Comparison of ENCODE assay signal across 10 mouse cellular contexts in genomic region chr19:8710057-8710456, GRCm38 (mm10). TPM values are rescaled to one million over a fixed set of nuclear protein-coding genes. Genes with fewer than 3 reads are reported as not detected.
A peak's percentile ranks its signal among the peaks of the same experiment; 100 is the strongest.
DNase-seq lines count a peak whose midpoint lies in the region; ATAC-seq and TF ChIP-seq lines count a peak whose summit lies in the region.
"Had no signal": no experiment of that assay in that cellular context is flagged by ENCODE, and none has a peak within 500 bp of the region (broad histone marks: within the 10 kb centered on the region; RNA-seq: fewer than 3 reads in every experiment).

No protein-coding gene starts in this region.

- ATAC-seq in hindbrain, embryonic 16.5 days: no peak
- peak; percentile 28 for ATAC-seq in embryonic facial prominence, embryonic 14.5 days (ENCODE audit: low read depth)
- ATAC-seq in lung, embryonic 16.5 days (ENCODE audit: low read depth): no peak

- no peak for TF ChIP-seq POLR2A in ES-Bruce4 (IDR thresholded peaks at IDR 0.05; ENCODE audit: insufficient read depth, low read length)

- H3K4me2 ChIP-seq in hindbrain, embryonic 16.5 days (ENCODE audit: low read length): peak overlapping the region; percentile 1; the same call in 1 of the 2 replicates
- 0 out of 2 replicates have a peak overlapping the region, but pooled peaks have one; percentile 73 for H3K4me2 ChIP-seq in embryonic facial prominence, embryonic 14.5 days (ENCODE audit: low read depth, low read length)
- no peak overlapping the region for H3K4me2 ChIP-seq in lung, embryonic 16.5 days (ENCODE audit: low read depth, low read length)

- WGBS in hindbrain, embryonic 16.5 days: 84% methylated on average over 2 of the region's 2 CpGs
- 96% methylated on average over 2 of the region's 2 CpGs for WGBS in hindbrain, embryonic 10.5 days
- 78% methylated on average over 2 of the region's 2 CpGs for WGBS in embryonic facial prominence, embryonic 14.5 days
- WGBS in lung, embryonic 16.5 days: 86% methylated on average over 2 of the region's 2 CpGs

- H3K4me3 ChIP-seq in hindbrain, embryonic 16.5 days (ENCODE audit: low read length): no peak overlapping the region
- no peak overlapping the region for H3K4me3 ChIP-seq in hindbrain, embryonic 10.5 days
- no peak overlapping the region for H3K4me3 ChIP-seq in ES-Bruce4 (ENCODE audit: low read depth, low read length)
- H3K4me3 ChIP-seq in embryonic facial prominence, embryonic 14.5 days (ENCODE audit: low read depth, low read length): no peak overlapping the region
- no peak overlapping the region for H3K4me3 ChIP-seq in lung, embryonic 16.5 days (ENCODE audit: low read length)

- H3K9ac ChIP-seq in hindbrain, embryonic 16.5 days (ENCODE audit: low read depth, low read length): no peak overlapping the region
- peak overlapping the region; percentile 81 for H3K9ac ChIP-seq in ES-Bruce4 (ENCODE audit: low read depth, poor library complexity, severe bottlenecking)
- no peak overlapping the region for H3K9ac ChIP-seq in embryonic facial prominence, embryonic 14.5 days (ENCODE audit: low read depth, low read length)
- no peak overlapping the region for H3K9ac ChIP-seq in lung, embryonic 16.5 days (ENCODE audit: low read length)

- H3K27ac ChIP-seq in hindbrain, embryonic 16.5 days (ENCODE audit: low read depth, low read length): peak overlapping the region; percentile 24
- no peak overlapping the region for H3K27ac ChIP-seq in hindbrain, embryonic 10.5 days
- H3K27ac ChIP-seq in ES-Bruce4 (ENCODE audit: insufficient read depth, low read length): peak overlapping the region; percentile 67
- H3K27ac ChIP-seq in embryonic facial prominence, embryonic 14.5 days (replicated peaks; ENCODE audit: low read depth, low read length): peak overlapping the region; percentile 45
- peak overlapping the region; percentile 37 for H3K27ac ChIP-seq in lung, embryonic 16.5 days (ENCODE audit: low read length)
- H3K27ac ChIP-seq: gastrocnemius, adult 2 months had no signal

- peaks cover 23% of the 10 kb centered on the region for H3K4me1 ChIP-seq in hindbrain, embryonic 16.5 days (ENCODE audit: control insufficient read depth, insufficient read depth, low read depth, low read length)
- peaks cover 33% of the 10 kb centered on the region for H3K4me1 ChIP-seq in hindbrain, embryonic 10.5 days (replicated peaks)
- H3K4me1 ChIP-seq in ES-Bruce4 (ENCODE audit: control insufficient read depth, insufficient read depth, low read length): no peaks in the 10 kb centered on the region
- peaks cover 19% of the 10 kb centered on the region for H3K4me1 ChIP-seq in embryonic facial prominence, embryonic 14.5 days (ENCODE audit: control insufficient read depth, insufficient read depth, low read length)
- peaks cover 34% of the 10 kb centered on the region for H3K4me1 ChIP-seq in lung, embryonic 16.5 days (replicated peaks; ENCODE audit: control insufficient read depth, insufficient read depth, low read length)

- DNase-seq in hindbrain, embryonic 10.5 days (ENCODE audit: low spot score): no peak
- DNase-seq in embryonic facial prominence, embryonic 14.5 days (ENCODE audit: low spot score): peak; percentile 93
- no peak for DNase-seq in left cerebral cortex, postnatal 10 days (ENCODE audit: extremely low spot score in 1 of 2, low spot score in 2 of 2)
- no peak for DNase-seq in retina, embryonic 14.5 days (ENCODE audit: low spot score)
- DNase-seq: cerebellum, adult 18-20 months; gastrocnemius, adult 2 months had no signal

- TF ChIP-seq CTCF in ES-Bruce4 (IDR thresholded peaks at IDR 0.05; ENCODE audit: low read depth, low read length): no peak

- TF ChIP-seq EP300 in ES-Bruce4 (IDR thresholded peaks at IDR 0.05; ENCODE audit: insufficient read depth, low read depth, low read length): no peak

- intact Hi-C loops in left cerebral cortex, postnatal 10 days (cut with DNase I): no loop called here

- no peaks in the 10 kb centered on the region for H3K9me3 ChIP-seq in hindbrain, embryonic 16.5 days (ENCODE audit: control insufficient read depth, low read length)
- H3K9me3 ChIP-seq in hindbrain, embryonic 10.5 days: no peaks in the 10 kb centered on the region
- no peaks in the 10 kb centered on the region for H3K9me3 ChIP-seq in ES-Bruce4 (replicated peaks; ENCODE audit: control insufficient read depth, insufficient read depth, low read length, poor library complexity, severe bottlenecking)
- H3K9me3 ChIP-seq in embryonic facial prominence, embryonic 14.5 days (ENCODE audit: control insufficient read depth, low read length): no peaks in the 10 kb centered on the region
- no peaks in the 10 kb centered on the region for H3K9me3 ChIP-seq in lung, embryonic 16.5 days (ENCODE audit: control insufficient read depth, low read length)

- no peaks in the 10 kb centered on the region for H3K27me3 ChIP-seq in hindbrain, embryonic 16.5 days (replicated peaks; ENCODE audit: control insufficient read depth, insufficient read depth, low read length)
- H3K27me3 ChIP-seq in hindbrain, embryonic 10.5 days (ENCODE audit: insufficient read depth, poor library complexity, severe bottlenecking): no peaks in the 10 kb centered on the region
- no peaks in the 10 kb centered on the region for H3K27me3 ChIP-seq in ES-Bruce4 (ENCODE audit: control insufficient read depth, insufficient read depth, low read length, poor library complexity, severe bottlenecking)
- no peaks in the 10 kb centered on the region for H3K27me3 ChIP-seq in embryonic facial prominence, embryonic 14.5 days (replicated peaks; ENCODE audit: control insufficient read depth, insufficient read depth, low read length)
- H3K27me3 ChIP-seq in lung, embryonic 16.5 days (ENCODE audit: control insufficient read depth, insufficient read depth, low read depth, low read length): no peaks in the 10 kb centered on the region

- H3K36me3 ChIP-seq in hindbrain, embryonic 16.5 days (ENCODE audit: control insufficient read depth, insufficient read depth, low read length): peaks cover 36% of the 10 kb centered on the region
- peaks cover 62% of the 10 kb centered on the region for H3K36me3 ChIP-seq in hindbrain, embryonic 10.5 days
- H3K36me3 ChIP-seq in ES-Bruce4 (ENCODE audit: control insufficient read depth, insufficient read depth, low read length, poor library complexity, severe bottlenecking): peaks cover 57% of the 10 kb centered on the region
- peaks cover 61% of the 10 kb centered on the region for H3K36me3 ChIP-seq in embryonic facial prominence, embryonic 14.5 days (ENCODE audit: control insufficient read depth, insufficient read depth, low read length)
- H3K36me3 ChIP-seq in lung, embryonic 16.5 days (ENCODE audit: control insufficient read depth, insufficient read depth, low read length): peaks cover 34% of the 10 kb centered on the region

RNA-seq across cellular contexts. Expression of gene Slc3a2, which starts 13.1 kb away (rescaled TPM):
- 183 and 191 TPM in 2 replicates for polyA plus RNA-seq in hindbrain, embryonic 16.5 days (2015; fragmentation: Nextera tagmentation; extraction: Ambion mirVana)
- polyA plus RNA-seq in hindbrain, embryonic 10.5 days (2016; fragmentation: Nextera tagmentation; extraction: Ambion mirVana): 128 and 146 TPM in 2 replicates
- polyA plus RNA-seq in ES-Bruce4 (2011; ENCODE audit: insufficient read depth, insufficient read length, low read depth, missing spikeins): 170 TPM in 2 replicates
- 100 and 107 TPM in 2 replicates for polyA plus RNA-seq in embryonic facial prominence, embryonic 14.5 days (2014; fragmentation: Nextera tagmentation; extraction: Ambion mirVana)
- polyA plus RNA-seq in lung, embryonic 16.5 days (2015; fragmentation: Nextera tagmentation; extraction: Ambion mirVana): 77.0 and 78.8 TPM in 2 replicates
- total RNA-seq in left cerebral cortex, postnatal 10 days (2021): 100 to 1,000 TPM; 195 to 198 TPM

RNA-seq across cellular contexts. Expression of gene Wdr74, which starts 25.6 kb away (rescaled TPM):
- polyA plus RNA-seq in hindbrain, embryonic 16.5 days (2015; fragmentation: Nextera tagmentation; extraction: Ambion mirVana): 89.6 and 92.0 TPM in 2 replicates
- polyA plus RNA-seq in hindbrain, embryonic 10.5 days (2016; fragmentation: Nextera tagmentation; extraction: Ambion mirVana): 112 and 115 TPM in 2 replicates
- 81.1 and 97.0 TPM in 2 replicates for polyA plus RNA-seq in ES-Bruce4 (2011; ENCODE audit: insufficient read depth, insufficient read length, low read depth, missing spikeins)
- polyA plus RNA-seq in embryonic facial prominence, embryonic 14.5 days (2014; fragmentation: Nextera tagmentation; extraction: Ambion mirVana): 76.6 and 80.1 TPM in 2 replicates
- 75.5 and 78.9 TPM in 2 replicates for polyA plus RNA-seq in lung, embryonic 16.5 days (2015; fragmentation: Nextera tagmentation; extraction: Ambion mirVana)
- 10 to 100 TPM; 47.3 to 47.4 TPM for total RNA-seq in left cerebral cortex, postnatal 10 days (2021)

RNA-seq across cellular contexts. Expression of gene 1700092M07Rik, which starts 30.5 kb away (rescaled TPM):
- 1.5 and 1.6 TPM in 2 replicates for polyA plus RNA-seq in hindbrain, embryonic 16.5 days (2015; fragmentation: Nextera tagmentation; extraction: Ambion mirVana)
- 2.8 and 2.9 TPM in 2 replicates for polyA plus RNA-seq in hindbrain, embryonic 10.5 days (2016; fragmentation: Nextera tagmentation; extraction: Ambion mirVana)
- polyA plus RNA-seq in ES-Bruce4 (2011; ENCODE audit: insufficient read depth, insufficient read length, low read depth, missing spikeins): 2.2 TPM in 1 of 2 replicates, not detected in the other
- polyA plus RNA-seq in embryonic facial prominence, embryonic 14.5 days (2014; fragmentation: Nextera tagmentation; extraction: Ambion mirVana): 0.85 and 1.9 TPM in 2 replicates
- polyA plus RNA-seq in lung, embryonic 16.5 days (2015; fragmentation: Nextera tagmentation; extraction: Ambion mirVana): 0.83 and 2.7 TPM in 2 replicates
- 1 to 10 TPM; 1.3 to 2.2 TPM for total RNA-seq in left cerebral cortex, postnatal 10 days (2021)
- total RNA-seq: gastrocnemius, adult 2 months had no signal
- polyA plus RNA-seq: spleen, adult 2 months had no signal

RNA-seq across cellular contexts. Expression of gene Stx5a, which starts 31.2 kb away (rescaled TPM):
- 109 and 119 TPM in 2 replicates for polyA plus RNA-seq in hindbrain, embryonic 16.5 days (2015; fragmentation: Nextera tagmentation; extraction: Ambion mirVana)
- 95.6 and 106 TPM in 2 replicates for polyA plus RNA-seq in hindbrain, embryonic 10.5 days (2016; fragmentation: Nextera tagmentation; extraction: Ambion mirVana)
- 45.6 and 47.1 TPM in 2 replicates for polyA plus RNA-seq in ES-Bruce4 (2011; ENCODE audit: insufficient read depth, insufficient read length, low read depth, missing spikeins)
- 140 and 142 TPM in 2 replicates for polyA plus RNA-seq in embryonic facial prominence, embryonic 14.5 days (2014; fragmentation: Nextera tagmentation; extraction: Ambion mirVana)
- 162 and 174 TPM in 2 replicates for polyA plus RNA-seq in lung, embryonic 16.5 days (2015; fragmentation: Nextera tagmentation; extraction: Ambion mirVana)
- total RNA-seq in left cerebral cortex, postnatal 10 days (2021): 10 to 100 TPM; 68.1 to 69.0 TPM

RNA-seq across cellular contexts. Expression of gene Chrm1, which starts 46.5 kb away (rescaled TPM):
- polyA plus RNA-seq in hindbrain, embryonic 16.5 days (2015; fragmentation: Nextera tagmentation; extraction: Ambion mirVana): 0.66 and 0.72 TPM in 2 replicates
- 0.05 TPM in 2 replicates for polyA plus RNA-seq in hindbrain, embryonic 10.5 days (2016; fragmentation: Nextera tagmentation; extraction: Ambion mirVana)
- polyA plus RNA-seq in ES-Bruce4 (2011; ENCODE audit: insufficient read depth, insufficient read length, low read depth, missing spikeins): not detected in 2 replicates
- 0.35 and 0.45 TPM in 2 replicates for polyA plus RNA-seq in embryonic facial prominence, embryonic 14.5 days (2014; fragmentation: Nextera tagmentation; extraction: Ambion mirVana)
- 0.10 and 0.21 TPM in 2 replicates for polyA plus RNA-seq in lung, embryonic 16.5 days (2015; fragmentation: Nextera tagmentation; extraction: Ambion mirVana)
- total RNA-seq in left cerebral cortex, postnatal 10 days (2021): 100 to 1,000 TPM; 119 to 128 TPM
- total RNA-seq: gastrocnemius, adult 2 months had no signal
